Mouse (Mus musculus) embryonic facial prominence, embryonic 12.5 days (tissue): ENCODE measurements around the gene Slc25a23. TPM values are rescaled to one million over a fixed set of nuclear protein-coding genes. Genes with fewer than 3 reads are reported as not detected.

Experiments used
- ATAC-seq: fragments of 200-750 bp; cut with Nextera tagmentation; 2 replicates; pipeline ENCODE4 v1.8.0; 2017; ENCODE audit not compliant: insufficient number of reproducible peaks, insufficient read depth, low FRiP score, low TSS enrichment
- H3K27ac ChIP-seq: fragments of 300-500 bp; sonication (generic); 2 replicates; pipeline ENCODE4 v1.5.1; 2016; ENCODE audit warnings: mild to moderate bottlenecking
- H3K27me3 ChIP-seq: fragments of 300-500 bp; sonication (generic); 2 replicates; pipeline ENCODE4 v1.6.1; 2016; ENCODE audit warnings: mild to moderate bottlenecking, moderate library complexity
- H3K36me3 ChIP-seq: fragments of 300-500 bp; sonication (generic); 2 replicates; pipeline ENCODE4 v1.6.1; 2016; ENCODE audit warnings: mild to moderate bottlenecking
- H3K4me1 ChIP-seq: fragments of 300-500 bp; sonication (generic); 2 replicates; pipeline ENCODE4 v1.6.1; 2016
- H3K4me2 ChIP-seq: fragments of 300-500 bp; sonication (generic); replicated peaks from 2 replicates; pipeline ENCODE4 v1.6.1; 2016; ENCODE audit warnings: mild to moderate bottlenecking, moderate library complexity
- H3K4me3 ChIP-seq: fragments of 300-500 bp; sonication (generic); 2 replicates; pipeline ENCODE4 v1.5.1; 2016; ENCODE audit warnings: mild to moderate bottlenecking
- H3K9ac ChIP-seq: fragments of 300-500 bp; sonication (generic); 2 replicates; pipeline ENCODE4 v1.6.1; 2016; ENCODE audit warnings: mild to moderate bottlenecking, moderate library complexity
- H3K9me3 ChIP-seq: fragments of 300-500 bp; sonication (generic); 2 replicates; pipeline ENCODE4 v1.6.1; 2016; ENCODE audit warnings: mild to moderate bottlenecking, moderate library complexity
- WGBS: fragments of 180-500 bp; shearing (Covaris S2); methylation state at CpG from one replicate; pipeline ENCODE4 v1.1.7; 2016; 5-methylcytosine and 5-hydroxymethylcytosine counted together
- polyA plus RNA-seq: library from polyadenylated mRNA; unstranded; fragments of >200 nt; fragmentation: Nextera tagmentation; extraction: Ambion mirVana; gene quantifications from 2 replicates; pipeline ENCODE4 v1.2.1, GENCODE M21; 2016

Gene Slc25a23
- polyA plus RNA-seq, 1 experiment from 2014 or later, result 10.1 TPM

GRCm38 (mm10) chr17:57011236-57012141, 48.2 kb downstream of the Slc25a23 start, which contains the start of the genes Gtf2f1 and Gm17949:
Gene Gtf2f1 (minus strand): TSS chr17:57011288.
Gene Gm17949 (plus strand): TSS chr17:57011469.
- no peaks in the 10 kb centered on the region for H3K9me3 ChIP-seq
- no peaks in the 10 kb centered on the region for H3K27me3 ChIP-seq
- 1% methylated on average over 51 of the region's 51 CpGs for WGBS
- peaks cover 16% of the 10 kb centered on the region; the same call in 1 of the 2 replicates for H3K4me1 ChIP-seq
- peak within 1 kb of the TSS; percentile 88 for H3K4me2 ChIP-seq
- peak within 1 kb of the TSS; percentile 96 for H3K27ac ChIP-seq
- H3K9ac ChIP-seq, result peak within 1 kb of the TSS; percentile 84
- peak; percentile 88 for ATAC-seq
- peaks cover 22% of the 10 kb centered on the region for H3K36me3 ChIP-seq
- H3K4me3 ChIP-seq, result peak within 1 kb of the TSS; percentile 82

- Histone ChIP-seq H3K27ac (peak overlapping the region; percentile 42; the same call in 1 of the 2 replicates), H3K4me3 (peak overlapping the region; percentile 82), H3K27me3 (no peaks in the 10 kb centered on the region), H3K9me3 (no peaks in the 10 kb centered on the region), H3K36me3 (peaks cover 27% of the 10 kb centered on the region), H3K4me1 (peaks cover 16% of the 10 kb centered on the region; the same call in 1 of the 2 replicates), H3K4me2 (peak overlapping the region; percentile 88), H3K9ac (peak overlapping the region; percentile 84)
- 1% methylated on average over 19 of the region's 19 CpGs for WGBS
- 0 out of 2 replicates have a peak, but pooled peaks have one; percentile 29 for ATAC-seq
Measured at GRCm38 (mm10) chr17:57010911-57011235, 48.8 kb downstream of the Slc25a23 start.

DNA sequence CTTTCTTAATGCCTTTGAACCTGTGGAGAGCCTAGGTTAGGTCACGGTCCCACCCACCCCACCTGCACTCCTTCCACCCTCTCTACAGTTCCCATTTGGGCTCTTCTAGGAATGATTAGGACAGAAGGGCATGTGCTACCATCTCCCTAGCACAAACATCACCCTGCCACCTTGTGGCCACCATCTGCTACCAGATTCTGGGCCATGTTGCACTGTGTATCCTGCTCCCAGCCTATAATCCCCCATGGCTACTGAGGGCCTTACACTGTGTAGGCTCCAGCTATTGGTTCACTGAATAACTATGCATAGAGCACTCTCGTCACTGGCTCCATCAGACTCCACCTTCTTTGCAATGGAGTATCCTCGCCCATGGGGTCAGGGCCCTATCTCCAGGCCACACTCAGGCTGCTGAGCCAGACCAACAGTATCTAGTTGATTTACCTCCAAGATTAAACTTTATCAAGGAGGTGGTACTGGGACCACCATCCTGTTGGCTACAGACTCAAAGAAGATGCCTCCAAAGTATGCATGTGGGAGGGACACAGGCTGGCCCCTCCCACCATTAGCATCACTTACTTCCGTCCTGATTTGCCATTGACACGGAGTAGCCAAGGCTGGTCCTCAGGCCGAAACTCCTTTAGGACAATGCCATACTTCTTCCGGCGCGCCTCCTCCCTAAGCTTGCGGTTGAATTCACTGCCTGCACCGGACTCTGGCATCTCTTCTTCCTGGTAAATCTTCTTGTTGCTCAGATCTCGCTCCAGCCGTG, 52.3 kb downstream of the Slc25a23 start:
- no peak for ATAC-seq
- Histone ChIP-seq H3K9me3 (no peaks in the 10 kb centered on the region), H3K27me3 (no peaks in the 10 kb centered on the region), H3K4me2 (no peak overlapping the region), H3K9ac (no peak overlapping the region), H3K4me3 (no peak overlapping the region), H3K4me1 (peaks cover 13% of the 10 kb centered on the region; the same call in 1 of the 2 replicates), H3K27ac (no peak overlapping the region), H3K36me3 (peaks cover 63% of the 10 kb centered on the region)
- WGBS, result 92% methylated on average over 13 of the region's 13 CpGs

GRCm38 (mm10) chr17:57003994-57004393, 55.7 kb downstream of the Slc25a23 start:
- H3K4me3 ChIP-seq, result no peak overlapping the region
- peaks cover 71% of the 10 kb centered on the region for H3K36me3 ChIP-seq
- H3K9ac ChIP-seq, result no peak overlapping the region
- no peaks in the 10 kb centered on the region for H3K4me1 ChIP-seq
- no peak overlapping the region for H3K27ac ChIP-seq
- ATAC-seq, result no peak
- 93% methylated on average over 7 of the region's 7 CpGs for WGBS
- H3K27me3 ChIP-seq, result no peaks in the 10 kb centered on the region
- no peak overlapping the region for H3K4me2 ChIP-seq
- H3K9me3 ChIP-seq, result no peaks in the 10 kb centered on the region

DNA sequence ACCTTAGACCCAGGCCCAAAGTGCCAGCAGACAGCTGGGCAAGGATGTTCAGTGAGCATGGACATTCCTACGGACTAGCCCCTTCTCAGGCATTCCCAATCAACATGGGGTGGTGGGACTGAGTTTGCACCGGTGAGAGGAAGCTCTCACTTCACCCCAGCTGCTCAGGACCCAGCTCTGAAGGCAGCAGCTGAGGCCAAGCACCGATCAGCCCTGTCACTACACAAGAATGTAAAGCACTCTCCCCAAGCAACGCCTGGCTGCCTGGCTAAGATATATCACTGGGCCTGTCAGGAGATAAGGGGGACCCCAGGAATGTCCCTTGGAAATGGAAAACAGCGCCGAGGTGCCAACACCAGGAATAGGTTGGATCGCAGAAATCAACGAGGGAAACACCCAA, 58.4 kb downstream of the Slc25a23 start:
- H3K36me3 ChIP-seq, result peaks cover 55% of the 10 kb centered on the region
- H3K9ac ChIP-seq, result no peak overlapping the region
- H3K9me3 ChIP-seq, result no peaks in the 10 kb centered on the region
- H3K4me1 ChIP-seq, result peaks cover 8% of the 10 kb centered on the region
- 74% methylated on average over 8 of the region's 8 CpGs for WGBS
- no peak overlapping the region for H3K4me2 ChIP-seq
- H3K27ac ChIP-seq, result no peak overlapping the region
- no peak for ATAC-seq
- no peak overlapping the region for H3K4me3 ChIP-seq
- H3K27me3 ChIP-seq, result no peaks in the 10 kb centered on the region

DNA sequence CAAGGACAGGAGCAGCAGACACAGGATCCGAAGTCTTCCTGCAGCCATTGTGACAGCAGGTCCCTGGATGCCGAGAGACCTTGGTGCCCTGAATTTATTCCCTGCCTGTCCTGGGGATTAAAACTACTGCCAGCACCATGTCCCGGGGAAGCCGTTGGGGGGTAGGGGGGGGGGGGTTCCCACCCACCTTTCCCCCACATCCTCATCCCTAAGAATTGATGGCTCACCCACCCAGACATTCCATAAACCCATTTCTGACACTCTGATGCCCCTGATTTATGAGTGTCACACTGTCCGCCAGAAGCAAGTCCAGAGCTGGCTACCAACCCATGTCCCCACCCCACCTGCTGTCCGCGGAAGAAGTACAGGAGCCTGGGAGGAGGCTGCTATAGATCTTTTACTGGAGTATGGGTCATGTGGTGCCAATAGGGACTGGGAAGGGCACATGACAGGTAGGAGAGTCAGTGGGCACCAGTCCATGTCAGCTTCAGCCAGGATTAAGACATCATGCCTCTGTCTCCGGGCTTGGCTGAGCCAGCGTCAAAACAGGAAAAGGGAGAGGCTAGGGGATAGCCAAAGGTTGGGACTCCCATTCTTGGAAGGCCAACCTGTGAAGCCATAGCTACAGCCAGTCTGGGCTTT, 59.6 kb downstream of the Slc25a23 start, which contains the start of gene Pspn:
Pspn (minus strand) TSS at position 51 of the 642 bp plus-strand sequence.
- peaks cover 52% of the 10 kb centered on the region for H3K36me3 ChIP-seq
- H3K27me3 ChIP-seq, result no peaks in the 10 kb centered on the region
- 88% methylated on average over 9 of the region's 9 CpGs for WGBS

GRCm38 (mm10) chr17:56999414-56999813, 60.2 kb downstream of the Slc25a23 start:
- no peak overlapping the region for H3K4me3 ChIP-seq
- no peaks in the 10 kb centered on the region for H3K9me3 ChIP-seq
- no peak overlapping the region for H3K27ac ChIP-seq
- peaks cover 52% of the 10 kb centered on the region for H3K36me3 ChIP-seq
- WGBS, result 91% methylated on average over 9 of the region's 9 CpGs
- H3K4me1 ChIP-seq, result peaks cover 8% of the 10 kb centered on the region
- H3K27me3 ChIP-seq, result no peaks in the 10 kb centered on the region
- no peak for ATAC-seq
- H3K4me2 ChIP-seq, result no peak overlapping the region
- H3K9ac ChIP-seq, result no peak overlapping the region

More for the DNA sequence above, 59.6 kb downstream of the Slc25a23 start, which contains the start of gene Pspn:
- no peak within 1 kb of the TSS for H3K4me3 ChIP-seq
- no peaks in the 10 kb centered on the region for H3K9me3 ChIP-seq
- H3K9ac ChIP-seq, result no peak within 1 kb of the TSS
- H3K27ac ChIP-seq, result no peak within 1 kb of the TSS; the same call in 1 of the 2 replicates
- no peak for ATAC-seq
- no peak within 1 kb of the TSS for H3K4me2 ChIP-seq
- peaks cover 8% of the 10 kb centered on the region for H3K4me1 ChIP-seq

GRCm38 (mm10) chr17:56997029-56997667, 62.5 kb downstream of the Slc25a23 start, which contains the start of gene Alkbh7:
Gene Alkbh7 (plus strand): TSS chr17:56997339.
- ATAC-seq, result peak; percentile 97
- H3K4me3 ChIP-seq, result peak within 1 kb of the TSS; percentile 70
- H3K27me3 ChIP-seq, result no peaks in the 10 kb centered on the region
- peaks cover 53% of the 10 kb centered on the region for H3K36me3 ChIP-seq
- H3K4me1 ChIP-seq, result peaks cover 8% of the 10 kb centered on the region
- peak within 1 kb of the TSS; percentile 69 for H3K4me2 ChIP-seq
- WGBS, result under 1% methylated on average over 38 of the region's 38 CpGs
- H3K9ac ChIP-seq, result peak within 1 kb of the TSS; percentile 49
- no peaks in the 10 kb centered on the region for H3K9me3 ChIP-seq
- H3K27ac ChIP-seq, result peak within 1 kb of the TSS; percentile 70

DNA sequence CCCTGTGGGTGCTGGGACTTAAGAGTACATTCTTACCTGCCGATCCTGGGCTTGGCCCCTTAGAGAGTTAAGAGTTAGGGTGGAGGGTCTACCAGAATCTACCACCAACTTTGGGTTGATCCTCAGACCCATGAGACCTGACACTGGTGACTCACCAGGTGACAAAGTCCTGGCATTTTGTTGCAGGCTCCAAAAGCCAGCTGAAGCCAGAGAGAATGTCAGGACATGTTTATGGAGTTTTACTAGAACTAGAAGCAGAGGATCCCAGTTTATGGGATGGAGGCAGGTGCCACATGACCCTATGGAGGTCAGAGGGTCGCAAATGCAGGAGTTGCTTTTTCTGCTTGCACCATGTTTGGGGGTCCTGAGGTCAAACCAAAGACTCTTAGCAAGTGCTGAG, 63.2 kb downstream of the Slc25a23 start:
- H3K4me1 ChIP-seq, result peaks cover 8% of the 10 kb centered on the region
- no peaks in the 10 kb centered on the region for H3K9me3 ChIP-seq
- H3K4me3 ChIP-seq, result no peak overlapping the region
- ATAC-seq, result no peak
- peaks cover 56% of the 10 kb centered on the region for H3K36me3 ChIP-seq
- 79% methylated on average over 2 of the region's 2 CpGs for WGBS
- H3K4me2 ChIP-seq, result peak overlapping the region; percentile 69
- H3K27me3 ChIP-seq, result no peaks in the 10 kb centered on the region
- no peak overlapping the region for H3K27ac ChIP-seq
- H3K9ac ChIP-seq, result no peak overlapping the region

DNA sequence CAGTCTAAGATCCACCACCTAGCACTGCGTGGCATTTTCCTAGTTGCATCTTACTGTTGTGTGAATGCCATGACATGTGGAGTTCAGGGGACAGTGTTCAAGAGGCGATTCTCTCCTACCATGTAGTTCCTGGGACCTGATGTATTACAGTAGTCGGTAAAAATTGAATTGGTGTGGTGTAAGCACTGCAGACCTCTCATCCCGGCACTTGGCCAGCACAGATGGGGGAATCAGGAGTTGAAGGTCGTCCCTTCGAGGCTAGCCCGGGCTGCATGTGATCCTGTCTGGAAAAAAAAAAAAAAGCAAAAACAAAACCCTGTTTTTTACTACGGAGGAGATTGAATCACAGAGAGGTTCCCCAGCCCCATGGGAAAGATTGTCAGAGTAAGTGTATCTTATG, 64.6 kb downstream of the Slc25a23 start:
- Histone ChIP-seq H3K4me1 (peaks cover 14% of the 10 kb centered on the region), H3K27me3 (no peaks in the 10 kb centered on the region), H3K4me3 (no peak overlapping the region), H3K36me3 (peaks cover 56% of the 10 kb centered on the region), H3K9ac (no peak overlapping the region), H3K9me3 (no peaks in the 10 kb centered on the region), H3K4me2 (no peak overlapping the region), H3K27ac (no peak overlapping the region)
- 92% methylated on average over 8 of the region's 8 CpGs for WGBS
- ATAC-seq, result no peak
